Mouse (Mus musculus): ENCODE results near the gene Ddx39. TPM values are rescaled to one million over a fixed set of nuclear protein-coding genes. Genes with fewer than 3 reads are reported as not detected.

The Ddx39 gene
- polyA plus RNA-seq, 1 experiment from 2014 or later, result 253 TPM

DNA sequence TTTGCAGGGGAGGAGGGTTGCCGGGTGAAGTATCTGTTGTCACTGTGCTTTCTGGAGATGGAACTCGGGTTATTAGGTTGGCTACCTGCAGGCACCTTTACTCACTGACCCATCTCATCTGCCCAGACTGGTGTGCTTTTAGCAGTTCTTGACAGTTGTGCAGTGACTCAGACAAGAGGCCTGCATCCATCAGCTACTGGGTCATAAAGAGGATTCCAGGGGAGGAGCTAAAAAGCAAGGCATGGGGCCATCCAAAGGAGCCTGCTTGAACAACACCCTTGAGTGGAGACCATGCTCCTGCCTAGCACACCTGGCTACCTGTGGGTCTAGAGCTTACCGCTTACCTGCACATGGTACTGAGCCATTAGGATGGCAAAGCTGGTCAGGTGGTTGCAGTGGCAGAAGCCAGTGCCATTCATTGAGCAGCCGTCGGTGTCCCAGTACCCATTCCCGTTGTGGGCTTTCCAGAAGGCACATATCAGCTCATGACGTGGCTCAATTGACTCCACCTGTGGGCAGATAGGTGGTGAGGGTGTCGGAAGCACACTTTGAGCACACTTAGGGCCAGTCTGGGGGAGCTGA is 10.6 kb downstream of the Ddx39 start:
- Histone ChIP-seq H3K27me3 (ENCODE audit: control insufficient read depth, insufficient read depth, low read length) (no peaks in the 10 kb centered on the region), H3K4me1 (ENCODE audit: control insufficient read depth, insufficient read depth, low read length) (no peaks in the 10 kb centered on the region), H3K4me3 (ENCODE audit: low read depth, low read length) (no peak overlapping the region), H3K27ac (ENCODE audit: low read depth, low read length) (no peak overlapping the region), H3K9me3 (ENCODE audit: control insufficient read depth, low read length) (no peaks in the 10 kb centered on the region), H3K36me3 (ENCODE audit: control insufficient read depth, insufficient read depth, low read length) (peaks cover 34% of the 10 kb centered on the region), H3K9ac (ENCODE audit: low read length) (no peak overlapping the region), H3K4me2 (no peak overlapping the region)
- ATAC-seq (ENCODE audit: low FRiP score), result no peak
- no peak for DNase-seq (ENCODE audit: low spot score, missing footprints)
- 93% methylated on average over 8 of the region's 8 CpGs for WGBS

DNA sequence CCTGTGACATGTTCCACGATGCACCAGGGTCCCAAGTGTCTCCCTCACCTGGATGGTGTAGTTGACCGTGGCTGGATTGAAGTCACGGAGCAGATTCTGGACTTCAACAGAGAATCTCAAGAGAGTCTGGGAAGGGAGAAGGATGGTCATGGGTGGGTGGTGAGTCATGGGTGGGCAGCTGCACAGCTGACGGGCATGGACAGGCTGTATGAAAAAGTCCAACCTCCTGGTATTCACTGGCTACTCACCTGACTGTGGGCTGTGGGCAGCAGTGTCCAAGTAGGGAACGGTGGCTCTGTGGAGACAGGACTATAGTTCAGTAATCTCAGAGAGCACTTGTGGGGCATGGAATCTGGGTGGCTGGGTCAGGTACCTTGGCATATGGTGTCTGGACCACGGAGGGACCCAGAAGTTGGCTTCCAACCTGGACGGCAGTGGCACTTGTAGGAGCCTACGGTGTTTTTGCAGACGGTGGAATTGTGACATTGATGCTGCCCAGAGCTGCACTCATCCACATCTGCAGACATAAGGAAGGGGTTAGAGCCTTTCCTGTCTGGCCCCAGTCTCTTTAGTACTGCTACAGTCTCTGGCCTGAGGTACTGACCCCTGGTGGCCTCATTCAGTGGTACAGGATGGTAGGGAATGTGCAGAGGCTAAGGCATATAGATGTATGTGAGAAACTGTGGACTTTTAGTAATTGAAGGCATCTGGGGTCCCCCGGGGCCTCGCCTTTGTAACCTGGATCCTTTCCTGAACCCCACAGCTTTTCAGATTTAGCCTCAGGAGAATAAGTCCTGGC is 14.2 kb downstream of the Ddx39 start:
- H3K9me3 ChIP-seq (ENCODE audit: control insufficient read depth, low read length), result no peaks in the 10 kb centered on the region
- 81% methylated on average over 11 of the region's 11 CpGs for WGBS
- ATAC-seq (ENCODE audit: low FRiP score), result peak; percentile 36; the same call in 1 of the 2 replicates

DNA sequence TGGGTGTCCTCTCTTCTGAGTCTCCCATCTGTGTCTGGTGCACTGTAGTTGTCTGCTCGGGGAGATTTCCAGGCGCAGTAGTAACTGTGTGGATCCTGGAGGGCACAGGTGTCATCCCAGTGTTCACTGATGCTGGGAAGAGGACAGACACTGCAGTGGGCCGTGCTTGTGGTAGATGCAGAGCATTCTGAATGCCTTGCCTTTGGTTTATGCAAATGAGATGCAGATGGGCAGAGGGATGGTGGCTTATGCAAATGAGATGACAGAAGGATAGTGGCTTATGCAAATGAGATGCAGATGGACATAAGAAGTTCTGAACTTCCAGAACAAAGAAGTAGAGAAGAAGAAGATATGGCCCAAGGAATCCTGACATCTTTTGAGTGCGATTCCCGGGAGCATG is 16.9 kb downstream of the Ddx39 start:
- H3K4me3 ChIP-seq (ENCODE audit: low read depth, low read length), result no peak overlapping the region
- no peak for DNase-seq (ENCODE audit: low spot score, missing footprints)
- no peaks in the 10 kb centered on the region for H3K36me3 ChIP-seq (ENCODE audit: control insufficient read depth, insufficient read depth, low read length)
- H3K4me1 ChIP-seq (ENCODE audit: control insufficient read depth, insufficient read depth, low read length), result no peaks in the 10 kb centered on the region
- no peaks in the 10 kb centered on the region for H3K9me3 ChIP-seq (ENCODE audit: control insufficient read depth, low read length)
- H3K27me3 ChIP-seq (ENCODE audit: control insufficient read depth, insufficient read depth, low read length), result no peaks in the 10 kb centered on the region
- H3K27ac ChIP-seq (ENCODE audit: low read depth, low read length), result no peak overlapping the region
- H3K4me2 ChIP-seq, result no peak overlapping the region
- no peak for ATAC-seq (ENCODE audit: low FRiP score)
- no peak overlapping the region for H3K9ac ChIP-seq (ENCODE audit: low read length)
- 75% methylated on average over 5 of the region's 5 CpGs for WGBS

More for the DNA sequence above, 14.2 kb downstream of the Ddx39 start:
- no peak overlapping the region for H3K4me2 ChIP-seq
- no peak overlapping the region for H3K27ac ChIP-seq (ENCODE audit: low read depth, low read length)
- no peaks in the 10 kb centered on the region for H3K27me3 ChIP-seq (ENCODE audit: control insufficient read depth, insufficient read depth, low read length)
- H3K4me3 ChIP-seq (ENCODE audit: low read depth, low read length), result no peak overlapping the region
- no peaks in the 10 kb centered on the region for H3K4me1 ChIP-seq (ENCODE audit: control insufficient read depth, insufficient read depth, low read length)
- no peak overlapping the region for H3K9ac ChIP-seq (ENCODE audit: low read length)
- DNase-seq (ENCODE audit: low spot score, missing footprints), result peak; percentile 88
- peaks cover 10% of the 10 kb centered on the region for H3K36me3 ChIP-seq (ENCODE audit: control insufficient read depth, insufficient read depth, low read length)

GRCm38 (mm10) chr8:83732919-83733318 is 17.9 kb downstream of the Ddx39 start:
- no peak overlapping the region for H3K9ac ChIP-seq (ENCODE audit: low read length)
- H3K27ac ChIP-seq (ENCODE audit: low read depth, low read length), result no peak overlapping the region
- H3K4me1 ChIP-seq (ENCODE audit: control insufficient read depth, insufficient read depth, low read length), result no peaks in the 10 kb centered on the region
- DNase-seq (ENCODE audit: low spot score, missing footprints) (no peak), ATAC-seq (ENCODE audit: low FRiP score) (no peak)
- H3K4me2 ChIP-seq, result no peak overlapping the region
- no peak overlapping the region for H3K4me3 ChIP-seq (ENCODE audit: low read depth, low read length)
- H3K9me3 ChIP-seq (ENCODE audit: control insufficient read depth, low read length), result no peaks in the 10 kb centered on the region
- H3K27me3 ChIP-seq (ENCODE audit: control insufficient read depth, insufficient read depth, low read length), result no peaks in the 10 kb centered on the region
- WGBS, result 90% methylated on average over 6 of the region's 6 CpGs
- H3K36me3 ChIP-seq (ENCODE audit: control insufficient read depth, insufficient read depth, low read length), result no peaks in the 10 kb centered on the region

GRCm38 (mm10) chr8:83736681-83737080 is 21.7 kb downstream of the Ddx39 start:
- no peak overlapping the region for H3K27ac ChIP-seq (ENCODE audit: low read depth, low read length)
- WGBS, result 93% methylated on average over 4 of the region's 4 CpGs
- no peak overlapping the region for H3K9ac ChIP-seq (ENCODE audit: low read length)
- H3K9me3 ChIP-seq (ENCODE audit: control insufficient read depth, low read length), result no peaks in the 10 kb centered on the region
- H3K4me3 ChIP-seq (ENCODE audit: low read depth, low read length), result no peak overlapping the region
- H3K4me1 ChIP-seq (ENCODE audit: control insufficient read depth, insufficient read depth, low read length), result peaks cover 4% of the 10 kb centered on the region; the same call in 1 of the 2 replicates
- H3K4me2 ChIP-seq, result no peak overlapping the region
- DNase-seq (ENCODE audit: low spot score, missing footprints), result no peak
- peaks cover 20% of the 10 kb centered on the region for H3K27me3 ChIP-seq (ENCODE audit: control insufficient read depth, insufficient read depth, low read length)
- no peak for ATAC-seq (ENCODE audit: low FRiP score)
- H3K36me3 ChIP-seq (ENCODE audit: control insufficient read depth, insufficient read depth, low read length), result no peaks in the 10 kb centered on the region

GRCm38 (mm10) chr8:83737346-83737745 is 22.4 kb downstream of the Ddx39 start:
- Histone ChIP-seq H3K27ac (ENCODE audit: low read depth, low read length) (no peak overlapping the region), H3K4me3 (ENCODE audit: low read depth, low read length) (no peak overlapping the region), H3K27me3 (ENCODE audit: control insufficient read depth, insufficient read depth, low read length) (peaks cover 25% of the 10 kb centered on the region), H3K9me3 (ENCODE audit: control insufficient read depth, low read length) (no peaks in the 10 kb centered on the region), H3K9ac (ENCODE audit: low read length) (no peak overlapping the region), H3K4me1 (ENCODE audit: control insufficient read depth, insufficient read depth, low read length) (peaks cover 4% of the 10 kb centered on the region; the same call in 1 of the 2 replicates), H3K4me2 (no peak overlapping the region), H3K36me3 (ENCODE audit: control insufficient read depth, insufficient read depth, low read length) (no peaks in the 10 kb centered on the region)
- no peak for ATAC-seq (ENCODE audit: low FRiP score)
- no peak for DNase-seq (ENCODE audit: low spot score, missing footprints)
- WGBS, result 85% methylated on average over 4 of the region's 4 CpGs

- H3K27me3 ChIP-seq (ENCODE audit: control insufficient read depth, insufficient read depth, low read length), result peaks cover 28% of the 10 kb centered on the region
- H3K27ac ChIP-seq (ENCODE audit: low read depth, low read length), result no peak overlapping the region
- ATAC-seq (ENCODE audit: low FRiP score) (no peak), DNase-seq (ENCODE audit: low spot score, missing footprints) (no peak)
- no peak overlapping the region for H3K4me3 ChIP-seq (ENCODE audit: low read depth, low read length)
- H3K9me3 ChIP-seq (ENCODE audit: control insufficient read depth, low read length), result no peaks in the 10 kb centered on the region
- H3K4me2 ChIP-seq, result no peak overlapping the region
- peaks cover 4% of the 10 kb centered on the region; the same call in 1 of the 2 replicates for H3K4me1 ChIP-seq (ENCODE audit: control insufficient read depth, insufficient read depth, low read length)
- WGBS, result 75% methylated on average over 4 of the region's 4 CpGs
- H3K9ac ChIP-seq (ENCODE audit: low read length), result no peak overlapping the region
- no peaks in the 10 kb centered on the region for H3K36me3 ChIP-seq (ENCODE audit: control insufficient read depth, insufficient read depth, low read length)
Observed at GRCm38 (mm10) chr8:83737852-83738562, 23.0 kb downstream of the Ddx39 start.

- Histone ChIP-seq H3K9me3 (ENCODE audit: control insufficient read depth, low read length) (no peaks in the 10 kb centered on the region), H3K4me3 (ENCODE audit: low read depth, low read length) (no peak overlapping the region), H3K4me1 (ENCODE audit: control insufficient read depth, insufficient read depth, low read length) (peaks cover 4% of the 10 kb centered on the region; the same call in 1 of the 2 replicates), H3K9ac (ENCODE audit: low read length) (no peak overlapping the region), H3K27ac (ENCODE audit: low read depth, low read length) (no peak overlapping the region), H3K27me3 (ENCODE audit: control insufficient read depth, insufficient read depth, low read length) (peaks cover 28% of the 10 kb centered on the region), H3K4me2 (no peak overlapping the region), H3K36me3 (ENCODE audit: control insufficient read depth, insufficient read depth, low read length) (no peaks in the 10 kb centered on the region)
- WGBS, result 74% methylated on average over 10 of the region's 10 CpGs
- ATAC-seq (ENCODE audit: low FRiP score) (no peak), DNase-seq (ENCODE audit: low spot score, missing footprints) (no peak)
Observed at GRCm38 (mm10) chr8:83738949-83739710, 24.2 kb downstream of the Ddx39 start.
